Mouse (Mus musculus): ENCODE measurements around the gene Myh6.

DNA sequence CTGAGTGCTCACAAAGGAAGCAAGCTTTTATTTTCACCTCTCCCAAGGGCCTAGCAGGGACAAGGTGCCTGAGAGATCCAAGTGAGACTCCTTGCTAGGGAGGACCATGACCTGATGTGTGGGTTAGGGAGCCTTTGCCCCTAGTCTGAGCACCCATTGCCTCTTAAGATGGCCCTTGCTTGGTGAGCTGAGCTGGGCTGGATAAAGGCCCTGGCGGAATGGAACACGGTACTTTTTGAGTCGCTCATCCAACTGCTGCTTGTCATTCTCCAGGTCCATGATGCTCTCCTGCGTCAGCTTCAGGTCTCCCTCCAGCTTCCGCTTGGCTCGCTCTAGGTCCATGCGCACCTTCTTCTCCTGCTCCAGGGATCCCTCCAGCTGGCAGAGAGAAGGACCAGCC is 15.2 kb upstream of the Myh6 start:
- TF ChIP-seq POLR2A (IDR thresholded peaks at IDR 0.05; ENCODE audit: control insufficient read depth, low read depth, low read length), result no peak
- no peak for TF ChIP-seq CTCF (IDR thresholded peaks at IDR 0.05; ENCODE audit: control insufficient read depth, insufficient read depth, insufficient replicate concordance, low read depth, low read length)
